Mouse (Mus musculus) heart, embryonic 13.5 days (tissue): ENCODE data around the gene Add3. TPM values are rescaled to one million over a fixed set of nuclear protein-coding genes. Genes with fewer than 3 reads are reported as not detected.
A peak's percentile ranks its signal among the peaks of the same experiment; 100 is the strongest.
"Not testable (repeated sequence)": the region's sequence is repeated elsewhere in the genome, so short reads cannot be mapped to it uniquely, and the experiment has no call there.

ENCODE experiments used
- ATAC-seq: fragments of 200-750 bp; cut with Nextera tagmentation; 2 replicates; pipeline ENCODE4 v1.8.0; 2017; ENCODE audit warnings: moderate TSS enrichment; ENCODE audit not compliant: insufficient number of reproducible peaks, low FRiP score, low TSS enrichment; ENCODE audit errors: extremely low read depth
- H3K27ac ChIP-seq: fragments of 300-500 bp; sonication (generic); replicated peaks from 2 replicates; pipeline ENCODE4 v1.5.1; 2015; ENCODE audit warnings: moderate library complexity, mild to moderate bottlenecking, inconsistent platforms
- H3K27me3 ChIP-seq: fragments of 300-500 bp; sonication (generic); replicated peaks from 2 replicates; pipeline ENCODE4 v1.6.1; 2015; ENCODE audit warnings: mild to moderate bottlenecking, inconsistent platforms
- H3K36me3 ChIP-seq: fragments of 300-500 bp; sonication (generic); 2 replicates; pipeline ENCODE4 v1.6.1; 2015; ENCODE audit warnings: mild to moderate bottlenecking, inconsistent platforms
- H3K4me1 ChIP-seq: fragments of 300-500 bp; sonication (generic); 2 replicates; pipeline ENCODE4 v1.6.1; 2015; ENCODE audit warnings: inconsistent platforms
- H3K4me2 ChIP-seq: fragments of 300-500 bp; sonication (generic); 2 replicates; pipeline ENCODE4 v1.6.1; 2015; ENCODE audit warnings: inconsistent platforms, mild to moderate bottlenecking, moderate library complexity
- H3K4me3 ChIP-seq: fragments of 300-500 bp; sonication (generic); 2 replicates; pipeline ENCODE4 v1.5.1; 2015; ENCODE audit warnings: moderate library complexity, mild to moderate bottlenecking, inconsistent platforms
- H3K9ac ChIP-seq: fragments of 300-500 bp; sonication (generic); 2 replicates; pipeline ENCODE4 v1.6.1; 2015; ENCODE audit warnings: inconsistent platforms, mild to moderate bottlenecking, moderate library complexity
- H3K9me3 ChIP-seq: fragments of 300-500 bp; sonication (generic); 2 replicates; pipeline ENCODE4 v1.6.1; 2016; ENCODE audit warnings: inconsistent platforms
- WGBS: fragments of 180-500 bp; shearing (Covaris S2); methylation state at CpG from one replicate; pipeline ENCODE4 v1.1.7; 2015; ENCODE audit warnings: mixed read lengths; 5-methylcytosine and 5-hydroxymethylcytosine counted together
- polyA plus RNA-seq: library from polyadenylated mRNA; unstranded; fragments of >200 nt; fragmentation: Nextera tagmentation; extraction: Ambion mirVana; gene quantifications from 2 replicates; pipeline ENCODE4 v1.2.1, GENCODE M21; 2015

Add3 gene
- polyA plus RNA-seq, 1 experiment from 2014 or later = 121 TPM

DNA sequence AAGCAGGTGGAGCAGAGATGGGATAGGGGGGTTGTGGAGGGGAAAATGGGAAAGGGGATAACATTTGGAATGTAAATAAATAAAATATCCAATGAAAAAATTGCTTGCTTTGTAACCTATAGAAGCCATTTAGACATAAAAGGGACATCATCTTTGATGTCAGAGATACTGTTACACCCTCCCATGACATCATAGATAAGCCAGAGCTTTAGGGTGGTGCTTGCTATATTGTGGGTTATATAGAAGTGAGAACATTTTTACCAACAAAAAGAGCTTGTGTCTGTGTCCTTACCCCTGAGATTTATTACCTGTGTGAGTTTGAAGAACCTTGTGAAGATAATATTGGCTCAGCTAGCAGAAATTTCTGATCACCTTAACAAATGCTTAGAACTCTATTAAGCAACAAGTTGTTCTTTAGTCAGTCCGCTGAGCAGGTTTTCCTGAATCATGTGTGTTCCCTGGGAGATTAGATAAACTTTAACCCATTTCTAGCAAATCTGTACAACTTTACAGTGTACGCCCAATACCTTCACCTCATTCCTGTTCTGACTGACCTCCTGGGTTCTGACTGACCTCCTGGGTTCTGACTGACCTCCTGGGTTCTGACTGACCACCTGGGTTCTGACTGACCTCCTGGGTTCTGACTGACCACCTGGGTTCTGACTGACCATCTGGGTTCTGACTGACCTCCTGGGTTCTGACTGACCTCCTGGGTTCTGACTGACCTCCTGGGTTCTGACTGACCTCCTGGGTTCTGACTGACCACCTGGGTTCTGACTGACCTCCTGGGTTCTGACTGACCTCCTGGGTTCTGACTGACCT lies 85.2 kb downstream of the Add3 start:
- not testable (repeated sequence) for H3K4me2 ChIP-seq, H3K27me3 ChIP-seq

DNA sequence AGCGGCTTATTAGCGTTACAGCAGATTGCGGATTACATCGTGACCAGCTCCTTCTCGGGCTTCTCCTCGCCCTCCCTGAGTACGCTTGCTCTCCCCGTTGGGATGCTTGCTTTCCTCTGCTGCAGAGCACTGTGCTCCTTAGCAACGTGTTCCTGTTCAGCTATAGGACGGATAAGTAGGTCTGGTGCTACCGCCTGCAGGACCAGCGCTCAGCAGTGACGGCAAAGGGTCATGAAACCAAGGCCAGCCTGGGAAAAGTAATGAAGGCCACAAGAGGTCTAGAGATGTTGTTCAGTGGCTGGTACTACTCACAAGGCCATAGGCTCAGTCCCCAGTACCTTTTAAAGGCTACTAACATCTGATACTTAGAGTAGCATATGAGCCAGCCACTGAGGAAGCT lies 86.4 kb downstream of the Add3 start:
- Histone ChIP-seq H3K4me3 (no peak overlapping the region), H3K9ac (no peak overlapping the region), H3K27me3 (no peaks in the 10 kb centered on the region), H3K4me2 (no peak overlapping the region), H3K9me3 (no peaks in the 10 kb centered on the region), H3K36me3 (peaks cover 61% of the 10 kb centered on the region), H3K4me1 (peaks cover 61% of the 10 kb centered on the region), H3K27ac (no peak overlapping the region; the same call in 1 of the 2 replicates)
- ATAC-seq = no peak
- 64% methylated on average over 13 of the region's 13 CpGs for WGBS

More for the DNA sequence above, 85.2 kb downstream of the Add3 start:
- H3K9me3 ChIP-seq, H3K4me3 ChIP-seq, ATAC-seq, H3K9ac ChIP-seq: not testable (repeated sequence)
- Histone ChIP-seq H3K27ac (peak overlapping the region; percentile 65), H3K36me3 (peaks cover 58% of the 10 kb centered on the region), H3K4me1 (peaks cover 60% of the 10 kb centered on the region)
- 49% methylated on average over 2 of the region's 2 CpGs for WGBS

DNA sequence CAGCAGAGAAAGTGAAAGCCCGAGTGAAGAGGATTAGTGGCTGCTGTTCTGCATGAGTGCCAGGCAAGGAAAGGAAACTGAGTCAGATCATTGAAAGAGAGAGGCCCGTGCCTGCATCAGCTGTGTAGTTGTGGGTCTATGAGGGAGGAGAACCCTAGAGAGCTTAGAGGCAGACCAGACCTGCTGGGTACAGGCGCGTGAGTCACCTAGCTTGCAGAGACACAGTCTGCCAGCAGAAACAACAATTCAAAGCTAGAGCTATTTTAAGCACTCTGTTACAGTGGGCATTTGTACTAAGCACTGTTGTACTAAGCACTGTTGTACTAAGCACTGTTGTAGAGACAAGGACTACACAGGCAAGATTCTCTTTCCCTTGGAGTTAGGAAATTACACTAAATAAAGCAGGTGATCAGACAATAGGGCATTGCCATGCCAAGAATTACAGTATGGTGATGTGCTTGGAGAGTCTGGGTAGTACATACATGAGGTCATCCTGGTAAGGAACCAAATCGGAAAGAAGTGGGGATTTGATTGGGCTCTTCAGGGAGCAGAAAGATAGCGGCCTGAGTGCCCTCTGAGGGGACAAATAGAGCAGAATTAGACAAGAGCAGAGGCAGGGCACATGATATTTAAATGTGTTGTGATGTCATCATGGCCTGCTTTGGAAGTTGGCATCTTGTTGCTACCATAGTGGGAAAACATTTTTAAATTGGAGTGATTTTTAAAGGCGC lies 88.0 kb downstream of the Add3 start:
- no peak overlapping the region for H3K4me2 ChIP-seq
- H3K9me3 ChIP-seq = no peaks in the 10 kb centered on the region
- 63% methylated on average over 7 of the region's 7 CpGs for WGBS
- peaks cover 55% of the 10 kb centered on the region for H3K4me1 ChIP-seq
- H3K27me3 ChIP-seq = no peaks in the 10 kb centered on the region
- peak overlapping the region; percentile 81 for H3K27ac ChIP-seq
- H3K9ac ChIP-seq = peak overlapping the region; percentile 51
- no peak for ATAC-seq
- H3K36me3 ChIP-seq = peaks cover 68% of the 10 kb centered on the region
- no peak overlapping the region for H3K4me3 ChIP-seq

DNA sequence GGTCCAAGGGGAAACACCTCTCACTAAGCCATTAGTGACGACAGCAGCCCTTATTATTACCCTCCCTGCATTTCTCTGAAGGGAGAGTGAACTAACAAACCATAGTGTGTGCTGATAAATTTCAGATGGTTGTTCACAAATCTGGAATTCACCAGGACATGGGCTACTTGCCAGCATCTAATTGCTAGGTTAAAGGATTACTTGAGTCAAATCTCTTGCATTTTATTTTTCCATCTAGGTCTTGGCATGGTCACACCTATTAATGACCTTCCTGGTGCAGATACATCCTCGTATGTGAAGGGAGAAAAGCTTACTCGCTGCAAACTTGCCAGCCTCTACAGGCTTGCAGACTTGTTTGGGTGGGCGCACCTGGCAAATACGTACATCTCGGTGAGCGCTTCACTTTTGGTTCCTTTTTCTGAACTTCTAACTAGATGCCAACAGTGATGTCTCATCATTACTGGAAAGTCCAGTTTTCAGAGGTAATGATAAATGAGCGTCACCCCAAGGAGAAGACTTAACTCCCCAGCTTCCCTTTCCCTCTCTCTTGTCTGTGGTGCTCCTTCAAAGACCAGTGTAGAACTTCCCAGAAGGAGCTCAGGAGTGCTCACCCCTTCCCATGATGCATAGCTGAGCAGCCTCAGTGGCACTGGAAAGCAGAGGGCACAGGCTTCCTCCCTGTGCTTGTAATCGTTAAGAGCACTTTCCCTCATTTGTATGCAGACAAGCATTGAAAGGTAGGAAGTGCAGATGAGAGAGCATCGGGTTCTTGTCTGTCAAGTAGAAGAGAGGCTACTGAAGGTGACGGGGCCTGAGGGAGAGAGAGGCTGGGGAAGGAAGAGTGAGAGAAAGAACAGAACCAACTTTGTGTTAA lies 90.9 kb downstream of the Add3 start:
- no peaks in the 10 kb centered on the region for H3K9me3 ChIP-seq
- ATAC-seq = no peak
- no peak overlapping the region for H3K4me3 ChIP-seq
- 75% methylated on average over 11 of the region's 11 CpGs for WGBS
- peaks cover 29% of the 10 kb centered on the region for H3K4me1 ChIP-seq
- H3K4me2 ChIP-seq = no peak overlapping the region
- no peak overlapping the region for H3K9ac ChIP-seq
- no peak overlapping the region for H3K27ac ChIP-seq
- H3K27me3 ChIP-seq = no peaks in the 10 kb centered on the region
- H3K36me3 ChIP-seq = peaks cover 96% of the 10 kb centered on the region

DNA sequence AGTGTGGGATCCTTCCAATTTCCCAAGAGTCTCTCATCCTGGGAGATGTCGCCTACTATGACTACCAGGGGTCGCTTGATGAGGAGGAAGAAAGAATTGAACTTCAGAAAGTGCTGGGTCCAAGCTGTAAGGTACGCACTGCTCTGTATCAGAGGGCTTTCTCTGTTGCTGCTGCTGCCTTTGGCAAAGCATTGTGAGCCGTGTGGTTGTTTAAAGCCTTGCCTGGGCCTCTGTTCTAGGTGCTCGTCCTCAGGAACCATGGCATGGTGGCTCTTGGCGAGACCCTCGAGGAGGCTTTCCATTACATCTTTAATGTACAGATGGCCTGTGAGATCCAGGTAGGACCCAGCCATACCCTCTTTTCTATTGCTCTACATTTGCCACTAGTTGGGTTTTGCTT lies 93.3 kb downstream of the Add3 start:
- ATAC-seq = no peak
- 85% methylated on average over 7 of the region's 7 CpGs for WGBS
- H3K4me3 ChIP-seq = no peak overlapping the region
- H3K27me3 ChIP-seq = no peaks in the 10 kb centered on the region
- H3K36me3 ChIP-seq = peaks cover 98% of the 10 kb centered on the region
- H3K4me1 ChIP-seq = peaks cover 5% of the 10 kb centered on the region
- H3K9ac ChIP-seq = no peak overlapping the region
- no peaks in the 10 kb centered on the region for H3K9me3 ChIP-seq
- H3K4me2 ChIP-seq = no peak overlapping the region
- H3K27ac ChIP-seq = no peak overlapping the region

DNA sequence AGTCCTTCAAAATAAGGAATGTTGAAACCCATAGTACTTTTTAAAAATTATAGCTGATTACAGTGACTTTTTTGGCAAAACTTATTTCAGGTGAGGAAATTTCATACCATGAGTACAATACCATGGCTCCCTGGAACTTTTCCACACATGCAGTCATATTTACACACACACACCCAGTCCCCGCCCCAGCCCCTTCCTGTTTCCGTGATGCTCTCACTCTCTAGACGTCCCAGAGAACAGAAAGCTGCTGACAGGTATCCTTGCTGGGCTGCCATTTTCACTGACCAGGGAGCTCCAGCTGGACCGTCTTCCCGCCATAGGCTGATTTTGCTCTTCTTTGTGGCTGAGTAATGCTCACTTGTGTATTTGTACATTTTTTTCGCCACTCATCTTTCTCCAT lies 101.6 kb downstream of the Add3 start:
- no peak overlapping the region for H3K4me2 ChIP-seq
- no peaks in the 10 kb centered on the region for H3K27me3 ChIP-seq
- H3K4me1 ChIP-seq = no peaks in the 10 kb centered on the region
- WGBS = 68% methylated on average over 6 of the region's 6 CpGs
- H3K4me3 ChIP-seq = no peak overlapping the region
- no peak for ATAC-seq
- H3K9ac ChIP-seq = no peak overlapping the region
- no peak overlapping the region for H3K27ac ChIP-seq
- H3K9me3 ChIP-seq = no peaks in the 10 kb centered on the region
- peaks cover 98% of the 10 kb centered on the region for H3K36me3 ChIP-seq

DNA sequence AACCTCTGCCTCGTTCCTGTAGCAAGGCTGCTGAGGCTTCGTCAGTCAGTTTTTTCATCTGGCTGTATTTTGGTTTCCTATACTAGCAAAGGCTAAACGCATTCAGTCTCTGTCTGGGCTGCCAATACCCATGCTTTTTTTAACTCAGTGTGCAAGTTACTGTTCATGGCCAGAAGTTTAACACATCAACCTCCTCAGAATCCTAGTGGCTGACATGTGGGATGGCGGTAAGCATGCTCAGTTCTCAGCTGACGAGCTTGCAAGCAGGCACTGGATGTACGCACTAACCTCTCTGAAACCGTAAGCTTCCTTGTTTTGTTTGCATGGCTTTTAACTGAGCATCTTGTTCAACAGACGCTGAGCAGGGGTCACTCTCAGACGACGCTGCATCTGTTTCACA lies 103.7 kb downstream of the Add3 start:
- H3K4me3 ChIP-seq = no peak overlapping the region
- H3K9ac ChIP-seq = no peak overlapping the region
- H3K4me2 ChIP-seq = no peak overlapping the region
- peaks cover 11% of the 10 kb centered on the region for H3K4me1 ChIP-seq
- H3K27me3 ChIP-seq = no peaks in the 10 kb centered on the region
- no peaks in the 10 kb centered on the region for H3K9me3 ChIP-seq
- no peak overlapping the region for H3K27ac ChIP-seq
- H3K36me3 ChIP-seq = peaks cover 95% of the 10 kb centered on the region
- 76% methylated on average over 10 of the region's 10 CpGs for WGBS
- ATAC-seq = no peak

DNA sequence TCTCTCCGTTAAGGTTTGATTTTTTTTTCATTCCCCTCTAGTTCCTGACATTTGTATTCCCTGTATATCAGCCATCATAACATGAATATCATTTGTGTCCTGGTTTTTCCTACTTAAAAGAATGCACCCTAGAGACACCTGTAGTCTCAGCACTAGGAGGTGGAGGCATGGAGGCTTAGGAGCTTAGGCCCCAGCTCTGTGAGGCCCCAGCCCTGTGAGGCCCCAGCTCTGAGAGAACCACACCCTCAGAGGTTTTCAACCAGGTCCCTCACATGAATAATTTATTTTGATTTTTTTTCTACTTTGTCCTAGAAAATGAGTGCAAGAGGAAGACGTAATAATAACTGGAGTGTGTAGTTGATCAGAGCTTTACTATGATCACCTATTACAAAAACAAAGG lies 107.3 kb downstream of the Add3 start:
- no peaks in the 10 kb centered on the region for H3K27me3 ChIP-seq
- no peak for ATAC-seq

DNA sequence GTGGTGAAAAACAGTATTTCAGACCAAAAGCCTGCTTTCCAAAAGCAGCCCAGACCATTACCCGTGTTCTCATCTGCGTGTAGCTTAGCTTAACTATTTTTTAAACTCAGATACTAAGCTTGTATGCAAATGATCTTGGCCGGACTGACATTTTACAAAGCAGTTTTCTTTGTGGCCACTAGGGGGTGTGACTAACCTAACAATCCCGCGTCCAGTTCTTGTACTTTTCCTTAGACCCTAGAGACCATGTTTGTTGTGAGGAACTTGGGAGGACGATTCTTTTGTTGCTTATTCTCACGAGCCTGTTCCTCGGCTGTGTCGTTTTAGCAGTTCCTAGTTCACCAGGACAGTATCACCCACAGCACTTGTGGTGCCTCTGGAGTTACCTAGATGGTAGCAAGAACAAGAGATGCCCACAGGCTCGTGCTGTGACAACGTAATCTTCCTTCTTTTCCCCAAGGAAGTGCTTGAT lies 107.8 kb downstream of the Add3 start:
- H3K9me3 ChIP-seq = no peaks in the 10 kb centered on the region
- peak overlapping the region; percentile 46 for H3K4me2 ChIP-seq
- H3K9ac ChIP-seq = peak overlapping the region; percentile 65
- H3K27ac ChIP-seq = 0 out of 2 replicates have a peak overlapping the region, but pooled peaks have one; percentile 9
- H3K36me3 ChIP-seq = peaks cover 84% of the 10 kb centered on the region
- H3K4me3 ChIP-seq = no peak overlapping the region
- H3K27me3 ChIP-seq = no peaks in the 10 kb centered on the region
- no peak; the same call in 1 of the 2 replicates for ATAC-seq
- peaks cover 14% of the 10 kb centered on the region for H3K4me1 ChIP-seq
- 19% methylated on average over 11 of the region's 11 CpGs for WGBS

More for the DNA sequence above, 107.3 kb downstream of the Add3 start:
- Histone ChIP-seq H3K27ac (no peak overlapping the region), H3K36me3 (peaks cover 84% of the 10 kb centered on the region), H3K9ac (no peak overlapping the region), H3K4me1 (peaks cover 14% of the 10 kb centered on the region), H3K4me3 (no peak overlapping the region), H3K4me2 (no peak overlapping the region), H3K9me3 (no peaks in the 10 kb centered on the region)
- 61% methylated on average over 2 of the region's 2 CpGs for WGBS

DNA sequence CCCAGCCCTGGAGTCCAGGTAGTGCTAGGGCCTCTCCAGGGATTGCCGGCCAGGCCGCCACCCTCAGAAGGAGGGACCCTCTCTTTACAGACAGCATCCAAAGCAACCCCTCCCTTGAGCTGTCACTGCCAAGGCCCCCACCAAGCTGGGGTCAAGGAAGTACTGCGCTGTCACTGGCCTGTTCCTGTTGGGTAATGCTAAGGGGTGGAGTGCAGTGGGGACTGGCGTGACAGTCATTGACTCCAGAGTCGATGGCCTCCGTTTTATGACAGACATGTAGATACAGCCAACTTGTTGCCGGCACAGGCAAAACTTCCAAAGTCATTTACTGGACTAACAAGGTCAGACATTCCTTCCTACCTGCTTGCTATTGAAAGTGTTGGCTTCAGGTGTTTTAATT lies 110.8 kb downstream of the Add3 start:
- 78% methylated on average over 7 of the region's 7 CpGs for WGBS
- Histone ChIP-seq H3K9ac (no peak overlapping the region), H3K27me3 (no peaks in the 10 kb centered on the region)

DNA sequence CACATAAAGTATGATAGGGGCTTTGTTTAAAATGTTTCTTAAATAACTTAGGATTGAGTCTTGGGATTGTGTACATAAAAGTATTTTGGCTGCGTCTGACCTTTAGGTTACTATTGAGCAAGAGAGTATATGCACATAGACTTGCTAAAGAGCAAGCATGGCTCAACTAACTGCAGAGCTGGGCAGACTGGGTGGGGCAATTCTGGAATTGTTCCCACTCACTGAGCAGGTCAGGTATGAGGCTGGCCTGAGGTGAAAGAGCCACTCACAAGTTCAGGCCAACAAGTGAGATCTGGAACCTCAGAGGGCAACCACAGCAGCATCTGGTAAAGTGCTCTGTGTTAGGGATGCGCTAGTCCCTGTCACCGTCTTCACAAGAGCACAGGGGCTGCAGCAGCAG lies 111.4 kb downstream of the Add3 start:
- Histone ChIP-seq H3K36me3 (peaks cover 57% of the 10 kb centered on the region), H3K9me3 (no peaks in the 10 kb centered on the region), H3K27ac (no peak overlapping the region), H3K9ac (no peak overlapping the region), H3K4me2 (no peak overlapping the region), H3K4me1 (peaks cover 25% of the 10 kb centered on the region), H3K27me3 (no peaks in the 10 kb centered on the region), H3K4me3 (no peak overlapping the region)
- ATAC-seq = no peak
- 93% methylated on average over 3 of the region's 3 CpGs for WGBS

More for the DNA sequence above, 110.8 kb downstream of the Add3 start:
- no peak overlapping the region for H3K4me3 ChIP-seq
- H3K4me1 ChIP-seq = peaks cover 19% of the 10 kb centered on the region
- no peak overlapping the region for H3K4me2 ChIP-seq
- no peaks in the 10 kb centered on the region for H3K9me3 ChIP-seq
- ATAC-seq = no peak
- no peak overlapping the region for H3K27ac ChIP-seq
- peaks cover 64% of the 10 kb centered on the region for H3K36me3 ChIP-seq
